Mouse (Mus musculus) adrenal gland, postnatal 0 days (tissue): ENCODE results near the gene Adck2. TPM values are rescaled to one million over a fixed set of nuclear protein-coding genes. Genes with fewer than 3 reads are reported as not detected.

ENCODE experiments used
- polyA plus RNA-seq: library from polyadenylated mRNA; unstranded; fragments of >200 nt; fragmentation: Nextera tagmentation; extraction: Ambion mirVana; gene quantifications from 2 replicates; pipeline ENCODE4 v1.2.1, GENCODE M21; 2015

Adck2 gene
- 22.9 and 26.4 TPM in 2 replicates for polyA plus RNA-seq

GRCm38 (mm10) chr6:39573791-39574554 is at the start of gene Adck2:
TSS of gene Adck2 (plus strand) at chr6:39573873.

GRCm38 (mm10) chr6:39557723-39558261 is 15.9 kb upstream of the Adck2 start, which contains the start of gene Dennd2a:
TSS of gene Dennd2a (minus strand) at chr6:39557867.

GRCm38 (mm10) chr6:39585517-39585916 is 11.8 kb downstream of the Adck2 start, which contains the start of gene Gm42420:
TSS of gene Gm42420 (plus strand) at chr6:39585753.

GRCm38 (mm10) chr6:39592401-39593214 is 18.9 kb downstream of the Adck2 start, which contains the start of gene Ndufb2:
TSS of gene Ndufb2 (plus strand) at chr6:39592574.

Other genes starting within 250 kb of the Adck2 start
- gene Slc37a3, start 196.2 kb upstream of the Adck2 start, polyA plus RNA-seq = 27.1 and 28.2 TPM in 2 replicates
- gene Rab19, start 192.7 kb upstream of the Adck2 start, polyA plus RNA-seq = 4.0 and 5.5 TPM in 2 replicates
- gene Mkrn1, start 153.4 kb upstream of the Adck2 start, polyA plus RNA-seq = 127 and 132 TPM in 2 replicates
- 12.3 and 13.6 TPM in 2 replicates for gene Dennd2a, start 16.0 kb upstream of the Adck2 start, polyA plus RNA-seq
- gene Gm42420, start 11.9 kb downstream of the Adck2 start, polyA plus RNA-seq = 0.65 and 1.6 TPM in 2 replicates
- gene Ndufb2, start 18.7 kb downstream of the Adck2 start, polyA plus RNA-seq = 600 and 1,097 TPM in 2 replicates
- gene Braf, start 151.6 kb downstream of the Adck2 start, polyA plus RNA-seq = 7.8 and 8.3 TPM in 2 replicates
- gene Mrps33, start 237.1 kb downstream of the Adck2 start, polyA plus RNA-seq = 343 and 607 TPM in 2 replicates